Mouse (Mus musculus): Measurements from ENCODE around the gene Usp29. TPM values are rescaled to one million over a fixed set of nuclear protein-coding genes. Genes with fewer than 3 reads are reported as not detected.
A peak's percentile ranks its signal among the peaks of the same experiment; 100 is the strongest.
"Not testable (repeated sequence)": the region's sequence is repeated elsewhere in the genome, so short reads cannot be mapped to it uniquely, and the experiment has no call there.

Gene Usp29
- total RNA-seq, 2 experiments from 2014 or later = 38.7 to 47.2 TPM

- peak; percentile 86 to 89 for DNase-seq (ENCODE audit: extremely low spot score in 1 of 2, low spot score in 2 of 2)
- TF ChIP-seq CTCF (IDR thresholded peaks at IDR 0.05) = peak; percentile 80
- intact Hi-C loops (cut with DNase I) = loop anchor here (1.0 to 5.0 kb wide), 5 partner anchors 189 to 561 kb away; no protein-coding TSS in a partner anchor
- Histone ChIP-seq H3K27ac (no peak overlapping the region), H3K4me3 (no peak overlapping the region)
Measured at GRCm38 (mm10) chr7:6918267-6918666, 187.9 kb downstream of the Usp29 start.

- intact Hi-C loops (cut with DNase I) = loop anchor here (2.0 to 5.0 kb wide), 4 partner anchors 260 to 562 kb away; no protein-coding TSS in a partner anchor
- H3K4me3 ChIP-seq = no peak overlapping the region
- TF ChIP-seq CTCF (IDR thresholded peaks at IDR 0.05) = no peak
- no peak overlapping the region for H3K27ac ChIP-seq
- DNase-seq (ENCODE audit: extremely low spot score in 1 of 2, low spot score in 2 of 2) = no peak
Measured at GRCm38 (mm10) chr7:6919131-6919870, 188.9 kb downstream of the Usp29 start.

DNA sequence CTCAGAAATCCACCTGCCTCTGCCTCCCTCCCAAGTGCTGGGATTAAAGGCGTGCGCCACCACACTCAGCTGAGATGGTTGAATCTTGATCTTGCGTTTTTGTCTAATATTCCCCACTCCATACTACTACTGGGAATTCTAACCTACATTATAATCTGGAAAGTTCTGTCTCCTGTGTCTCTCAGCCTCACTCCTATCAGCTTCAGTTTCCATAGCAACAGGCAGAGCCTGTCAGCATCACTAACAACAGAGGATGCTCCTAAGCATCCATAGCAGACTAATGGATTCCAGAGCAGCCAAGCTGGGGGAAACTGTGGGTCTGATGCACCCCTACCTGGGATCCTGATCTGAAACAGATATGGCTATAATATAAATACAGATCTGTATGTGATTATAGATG lies 193.1 kb downstream of the Usp29 start:
- H3K27ac ChIP-seq = no peak overlapping the region

DNA sequence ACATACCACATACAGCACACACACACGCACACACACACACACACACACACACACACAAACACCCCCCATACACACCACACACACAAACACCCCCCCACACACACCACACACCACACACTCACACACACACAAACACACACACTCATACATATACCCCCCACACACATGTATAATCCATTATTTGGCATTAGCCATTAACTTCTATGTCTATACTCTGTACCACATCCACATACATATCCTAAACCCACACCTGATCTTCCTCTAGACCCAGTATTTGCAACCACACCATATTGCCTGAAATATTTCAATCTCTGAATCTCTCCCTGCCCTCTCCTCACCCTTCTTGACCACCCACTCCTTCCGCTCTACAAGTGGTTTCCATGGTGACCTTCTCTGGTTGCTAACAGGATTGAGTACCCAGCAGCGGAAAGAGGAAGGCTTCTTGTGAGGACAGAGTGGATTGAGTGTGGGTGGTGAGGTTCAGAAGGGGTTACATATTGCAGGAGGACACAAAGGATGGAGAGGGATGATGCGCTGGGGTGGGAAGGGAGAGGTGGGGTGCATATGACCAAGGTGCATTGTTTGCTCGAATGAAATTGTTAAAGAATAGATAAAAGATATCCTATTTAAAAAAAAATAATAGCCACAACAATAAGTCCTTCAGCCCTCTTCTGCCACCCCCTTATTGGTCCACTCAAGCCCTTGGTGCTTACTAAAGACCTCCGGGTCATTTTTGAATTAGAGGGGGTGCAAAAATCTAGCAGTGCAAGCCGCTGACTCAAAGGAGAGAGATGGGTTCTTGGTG lies 195.8 kb downstream of the Usp29 start:
- Histone ChIP-seq H3K27ac (no peak overlapping the region), H3K4me3 (no peak overlapping the region)
- intact Hi-C loops (cut with DNase I) = no loop called here
- no peak for DNase-seq (ENCODE audit: extremely low spot score in 1 of 2, low spot score in 2 of 2)
- TF ChIP-seq CTCF (IDR thresholded peaks at IDR 0.05) = no peak

More for the DNA sequence above, 193.1 kb downstream of the Usp29 start:
- no peak for TF ChIP-seq CTCF (IDR thresholded peaks at IDR 0.05)
- DNase-seq (ENCODE audit: extremely low spot score in 1 of 2, low spot score in 2 of 2) = no peak
- intact Hi-C loops (cut with DNase I) = no loop called here
- H3K4me3 ChIP-seq = no peak overlapping the region

DNA sequence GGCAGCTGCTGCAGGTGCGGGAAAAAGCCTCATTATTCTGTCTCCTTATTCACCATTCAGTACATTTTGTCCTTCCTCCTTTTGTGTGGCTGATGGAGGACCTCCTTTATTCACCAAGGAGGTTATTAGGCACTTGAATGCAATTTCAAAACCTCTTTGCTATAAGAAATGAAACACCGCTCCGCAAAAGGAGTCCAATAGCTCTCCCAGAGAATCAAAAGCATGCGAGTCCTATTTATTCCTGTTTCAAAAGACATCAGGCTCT lies 196.3 kb downstream of the Usp29 start:
- intact Hi-C loops (cut with DNase I) = no loop called here
- TF ChIP-seq CTCF (IDR thresholded peaks at IDR 0.05) = no peak
- no peak overlapping the region for H3K27ac ChIP-seq
- H3K4me3 ChIP-seq = no peak overlapping the region
- DNase-seq (ENCODE audit: extremely low spot score in 1 of 2, low spot score in 2 of 2) = no peak

- DNase-seq (ENCODE audit: extremely low spot score in 1 of 2, low spot score in 2 of 2) = no peak
- H3K4me3 ChIP-seq = no peak overlapping the region
- no peak for TF ChIP-seq CTCF (IDR thresholded peaks at IDR 0.05)
- intact Hi-C loops (cut with DNase I) = no loop called here
- no peak overlapping the region for H3K27ac ChIP-seq
Measured at GRCm38 (mm10) chr7:6929286-6929685, 198.9 kb downstream of the Usp29 start.

DNA sequence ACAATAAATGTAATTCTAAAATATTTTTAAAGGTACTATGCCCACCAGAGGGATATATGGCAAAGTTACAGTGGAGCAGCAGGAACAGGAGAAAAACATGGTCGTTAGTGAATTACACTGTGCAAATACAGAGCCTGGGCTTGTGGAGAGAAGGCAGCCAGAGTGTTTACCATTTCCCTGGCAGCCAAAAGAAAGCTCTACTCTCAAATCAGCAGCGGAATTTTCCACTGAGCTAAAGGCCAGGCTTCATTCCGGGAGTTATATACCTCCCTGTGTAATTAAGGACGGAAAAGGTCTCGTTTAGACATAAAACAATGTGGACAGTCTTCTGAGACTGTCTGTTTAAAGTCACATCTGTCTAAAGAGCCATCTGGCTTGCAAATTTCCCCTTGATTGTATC lies 204.4 kb downstream of the Usp29 start:
- no peak for DNase-seq (ENCODE audit: extremely low spot score in 1 of 2, low spot score in 2 of 2)
- no peak overlapping the region for H3K4me3 ChIP-seq
- no peak overlapping the region for H3K27ac ChIP-seq
- no peak for TF ChIP-seq CTCF (IDR thresholded peaks at IDR 0.05)
- intact Hi-C loops (cut with DNase I) = loop anchor here (5.0 kb wide), 1 partner anchor 572 kb away; the partner anchor contains the start of gene Zfp78

- Histone ChIP-seq H3K4me3 (no peak overlapping the region), H3K27ac (no peak overlapping the region)
- intact Hi-C loops (cut with DNase I) = no loop called here
- peak; percentile 77 to 78 for DNase-seq (ENCODE audit: extremely low spot score in 1 of 2, low spot score in 2 of 2)
- peak; percentile 90 for TF ChIP-seq CTCF (IDR thresholded peaks at IDR 0.05)
Measured at GRCm38 (mm10) chr7:6937040-6937439, 206.7 kb downstream of the Usp29 start.

GRCm38 (mm10) chr7:6940761-6941231 lies 210.4 kb downstream of the Usp29 start:
- Histone ChIP-seq H3K27ac (no peak overlapping the region), H3K4me3 (no peak overlapping the region)
- DNase-seq (ENCODE audit: extremely low spot score in 1 of 2, low spot score in 2 of 2) = no peak
- intact Hi-C loops (cut with DNase I) = loop anchor here (5.0 to 10.0 kb wide), 3 partner anchors 184 to 342 kb away; partner anchors contain the start of genes Zfp418 and Zfp954
- TF ChIP-seq CTCF (IDR thresholded peaks at IDR 0.05) = peak; percentile 78

- intact Hi-C loops (cut with DNase I) = loop anchor here (10.0 kb wide), 2 partner anchors 177 to 227 kb away; partner anchors contain the start of genes Zfp418 and Zfp954
- not testable (repeated sequence) for H3K27ac ChIP-seq; H3K4me3 ChIP-seq; DNase-seq (ENCODE audit: extremely low spot score in 1 of 2, low spot score in 2 of 2)
Measured at GRCm38 (mm10) chr7:6948061-6948460, 217.7 kb downstream of the Usp29 start.

DNA sequence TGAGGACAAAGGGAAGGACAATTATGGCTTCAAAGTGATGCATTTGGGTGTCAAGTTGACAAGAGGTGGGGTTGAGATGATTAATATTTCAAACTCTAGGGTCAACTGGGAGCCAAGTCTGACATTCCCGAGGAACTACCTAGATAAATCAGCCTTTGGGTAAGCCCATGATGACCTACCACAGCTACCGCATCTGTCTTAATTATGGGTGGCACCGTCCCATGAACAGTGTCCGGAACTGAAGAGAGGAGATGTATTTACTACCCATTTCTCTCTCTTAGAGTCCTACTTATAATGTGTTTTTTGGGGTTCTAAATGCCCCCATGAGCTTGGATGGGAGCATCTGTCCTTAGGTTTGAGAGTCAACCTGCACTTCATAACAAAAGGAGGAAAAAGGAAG lies 226.2 kb downstream of the Usp29 start:
- intact Hi-C loops (cut with DNase I) = no loop called here
- DNase-seq (ENCODE audit: extremely low spot score in 1 of 2, low spot score in 2 of 2) = no peak
- no peak overlapping the region for H3K27ac ChIP-seq
- H3K4me3 ChIP-seq = no peak overlapping the region
- TF ChIP-seq CTCF (IDR thresholded peaks at IDR 0.05) = no peak

DNA sequence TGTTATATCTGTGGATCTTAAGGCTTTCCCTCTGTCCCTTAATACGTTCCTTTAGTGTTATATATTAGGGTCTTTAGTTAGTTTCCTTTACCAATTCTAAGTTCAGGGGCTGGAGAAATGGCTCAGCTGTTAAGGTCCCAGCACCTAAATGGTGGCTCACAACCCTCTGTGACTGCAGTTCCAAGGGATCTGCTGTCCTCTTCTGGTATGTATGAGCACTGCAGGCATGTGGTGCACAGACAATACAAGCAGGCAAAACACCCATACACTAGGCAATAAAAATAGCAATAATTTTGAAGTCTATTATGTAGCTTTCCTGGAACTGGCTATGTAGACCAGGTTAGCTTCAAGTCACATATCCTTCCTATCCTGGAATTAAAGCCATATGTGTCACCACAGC lies 228.2 kb downstream of the Usp29 start:
- no peak overlapping the region for H3K4me3 ChIP-seq

More for the DNA sequence above, 228.2 kb downstream of the Usp29 start:
- no peak for DNase-seq (ENCODE audit: extremely low spot score in 1 of 2, low spot score in 2 of 2)
- TF ChIP-seq CTCF (IDR thresholded peaks at IDR 0.05) = no peak; the same call in 1 of the 2 replicates
- H3K27ac ChIP-seq = no peak overlapping the region
- intact Hi-C loops (cut with DNase I) = no loop called here
